Mouse (Mus musculus): ENCODE measurements around the gene Arhgap8. TPM values are rescaled to one million over a fixed set of nuclear protein-coding genes. Genes with fewer than 3 reads are reported as not detected.

The Arhgap8 gene
- total and polyA plus RNA-seq, 3 experiments = 0.08 TPM; not detected in 2

GRCm38 (mm10) chr15:84685417-84685816 lies 34.4 kb upstream of the Arhgap8 start (continued):
- TF ChIP-seq ZKSCAN1 (IDR thresholded peaks at IDR 0.05; ENCODE audit: borderline replicate concordance, low read depth, low read length) = no peak
- no peak for TF ChIP-seq GABPA (IDR thresholded peaks at IDR 0.05; ENCODE audit: insufficient replicate concordance, low read depth, low read length)
- TF ChIP-seq IRF4 (IDR thresholded peaks at IDR 0.05; ENCODE audit: low read depth, low read length) = peak; percentile 100
- peak; percentile 78; the same call in 1 of the 2 replicates for TF ChIP-seq UBTF (IDR thresholded peaks at IDR 0.05; ENCODE audit: low read depth, low read length)
- peak; percentile 94 for TF ChIP-seq ETS1 (conservative IDR thresholded peaks at IDR 0.05; ENCODE audit: low read depth, low read length)
- no peak for TF ChIP-seq CTCF (conservative IDR thresholded peaks at IDR 0.05 in 1 of 2, IDR thresholded peaks at IDR 0.05 in 1 of 2; ENCODE audit: low read depth in 2 of 2, low read length in 2 of 2)

DNA sequence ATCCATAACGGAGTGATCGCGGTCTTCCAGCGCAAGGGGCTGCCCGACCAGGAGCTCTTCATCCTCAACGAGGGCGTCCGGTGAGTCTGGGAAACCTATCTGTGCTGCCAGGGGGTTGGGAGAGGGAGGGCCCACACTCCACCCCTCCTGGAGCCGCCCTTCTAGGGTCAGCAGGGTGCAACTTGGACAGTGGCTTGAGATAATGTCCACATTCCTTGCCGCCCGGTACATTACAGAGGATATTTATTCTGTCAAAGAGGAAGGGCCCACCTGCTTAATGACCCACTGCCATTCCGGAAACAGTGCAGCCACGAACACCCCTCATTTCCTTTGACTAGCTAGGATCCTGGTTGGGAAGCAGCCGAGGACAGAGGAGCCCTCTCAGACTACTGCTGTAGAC lies 31.9 kb upstream of the Arhgap8 start:
- H3K79me2 ChIP-seq (replicated peaks; ENCODE audit: control insufficient read depth, extremely low read depth, insufficient read depth, poor library complexity, severe bottlenecking) = peaks cover 44% of the 10 kb centered on the region
- H3K27ac ChIP-seq (ENCODE audit: insufficient read depth, low read depth) = no peak overlapping the region
- H3K27me3 ChIP-seq (replicated peaks) = no peaks in the 10 kb centered on the region
- no peak overlapping the region for H3K9ac ChIP-seq (ENCODE audit: insufficient read depth, low read depth)
- peaks cover 53 to 72% of the 10 kb centered on the region in 2 experiments for H3K36me3 ChIP-seq (replicated peaks in 1 of 2; ENCODE audit: control insufficient read depth in 1 of 2, insufficient read depth in 1 of 2, low read length in 1 of 2)
- in situ Hi-C loops (cut with MboI; ENCODE audit: low pct_ligation_motif_present, low pct_unique_long_range_greater_than_20kb, low sequenced_read_pairs) = no loop called here
- H3K9me3 ChIP-seq (replicated peaks; ENCODE audit: low read length) = peaks cover 3% of the 10 kb centered on the region
- H3K4me2 ChIP-seq (ENCODE audit: insufficient read depth, low read depth, poor library complexity, severe bottlenecking) = no peak overlapping the region
- no peak overlapping the region for H3K4me3 ChIP-seq (replicated peaks in 1 of 3; ENCODE audit: low read depth in 2 of 3, low read length in 2 of 3, poor library complexity in 1 of 3)
- TF ChIP-seq GABPA (IDR thresholded peaks at IDR 0.05; ENCODE audit: insufficient replicate concordance, low read depth, low read length) = no peak
- no peak for TF ChIP-seq E2F4 (IDR thresholded peaks at IDR 0.05; ENCODE audit: insufficient replicate concordance, low read depth, low read length)
- no peak for TF ChIP-seq PAX5 (IDR thresholded peaks at IDR 0.05; ENCODE audit: low read length)
- no peak for TF ChIP-seq POLR2A (IDR thresholded peaks at IDR 0.05; ENCODE audit: low read depth, low read length)
- no peak for TF ChIP-seq SIN3A (IDR thresholded peaks at IDR 0.05; ENCODE audit: low read length)
- no peak for TF ChIP-seq TCF12 (IDR thresholded peaks at IDR 0.05; ENCODE audit: low read depth, low read length)
- no peak for TF ChIP-seq MAFK (IDR thresholded peaks at IDR 0.05; ENCODE audit: insufficient replicate concordance, low read length)
- no peak for TF ChIP-seq MYC (IDR thresholded peaks at IDR 0.05; ENCODE audit: low read depth, low read length)
- no peak for TF ChIP-seq IRF4 (IDR thresholded peaks at IDR 0.05; ENCODE audit: low read depth, low read length)
- no peak for TF ChIP-seq NRF1 (IDR thresholded peaks at IDR 0.05; ENCODE audit: low read depth, low read length)
- TF ChIP-seq ZNF384 (IDR thresholded peaks at IDR 0.05; ENCODE audit: low read depth, low read length) = no peak
- no peak for TF ChIP-seq ETS1 (conservative IDR thresholded peaks at IDR 0.05; ENCODE audit: low read depth, low read length)
- no peak for TF ChIP-seq JUN (IDR thresholded peaks at IDR 0.05; ENCODE audit: insufficient read depth, low read depth, low read length)
- no peak for TF ChIP-seq ELF1 (IDR thresholded peaks at IDR 0.05; ENCODE audit: low read depth, low read length)
- TF ChIP-seq NELFE (IDR thresholded peaks at IDR 0.05; ENCODE audit: low read depth, low read length) = no peak
- dilution Hi-C loops (cut with MboI; ENCODE audit: extremely low pct_ligation_motif_present, extremely low pct_unique_long_range_greater_than_20kb, low sequenced_read_pairs) = no loop called here
- H3K4me1 ChIP-seq (ENCODE audit: control insufficient read depth in 1 of 2, insufficient read depth in 2 of 2) = peaks cover 26 to 63% of the 10 kb centered on the region in 2 experiments
- no peak for DNase-seq (ENCODE audit: extremely low read depth)

DNA sequence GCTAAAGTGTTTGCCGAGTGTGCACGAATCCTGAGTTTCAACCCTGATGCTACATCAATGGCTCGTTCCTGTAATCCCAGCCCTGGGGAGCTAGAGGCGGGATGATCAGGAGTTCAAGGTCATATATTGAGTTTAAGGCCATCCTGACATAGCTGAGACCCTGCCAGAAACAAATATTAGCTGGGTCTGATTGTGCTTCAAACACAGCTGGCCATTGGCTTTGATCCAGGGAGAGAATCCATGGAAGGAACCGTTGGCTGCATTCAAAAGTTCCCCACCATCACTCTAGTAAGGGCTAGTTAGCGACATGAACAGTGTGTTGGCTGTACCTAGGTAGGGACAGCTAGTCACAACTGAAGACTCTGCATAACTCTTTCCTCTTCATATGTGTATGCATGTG lies 30.5 kb upstream of the Arhgap8 start:
- Histone ChIP-seq H3K4me2 (ENCODE audit: insufficient read depth, low read depth, poor library complexity, severe bottlenecking) (no peak overlapping the region), H3K9me3 (replicated peaks; ENCODE audit: low read length) (peaks cover 3% of the 10 kb centered on the region), H3K4me3 (replicated peaks in 1 of 3; ENCODE audit: low read depth in 2 of 3, low read length in 2 of 3, poor library complexity in 1 of 3) (no peak overlapping the region), H3K4me1 (ENCODE audit: control insufficient read depth in 1 of 2, insufficient read depth in 2 of 2) (peaks cover 17 to 50% of the 10 kb centered on the region in 2 experiments), H3K36me3 (replicated peaks in 1 of 2; ENCODE audit: control insufficient read depth in 1 of 2, insufficient read depth in 1 of 2, low read length in 1 of 2) (peaks cover 67 to 84% of the 10 kb centered on the region in 2 experiments), H3K79me2 (replicated peaks; ENCODE audit: control insufficient read depth, extremely low read depth, insufficient read depth, poor library complexity, severe bottlenecking) (peaks cover 32% of the 10 kb centered on the region), H3K9ac (ENCODE audit: insufficient read depth, low read depth) (no peak overlapping the region), H3K27ac (ENCODE audit: insufficient read depth, low read depth) (no peak overlapping the region), H3K27me3 (replicated peaks) (no peaks in the 10 kb centered on the region)
- in situ Hi-C loops (cut with MboI; ENCODE audit: low pct_ligation_motif_present, low pct_unique_long_range_greater_than_20kb, low sequenced_read_pairs) = no loop called here
- no peak for DNase-seq (ENCODE audit: extremely low read depth)
- TF ChIP-seq JUN (IDR thresholded peaks at IDR 0.05; ENCODE audit: insufficient read depth, low read depth, low read length) (no peak), SMC3 (IDR thresholded peaks at IDR 0.05; ENCODE audit: low read depth, low read length) (no peak), RAD21 (IDR thresholded peaks at IDR 0.05; ENCODE audit: low read depth, low read length) (no peak), CHD1 (IDR thresholded peaks at IDR 0.05; ENCODE audit: low read depth, low read length) (no peak), GABPA (IDR thresholded peaks at IDR 0.05; ENCODE audit: insufficient replicate concordance, low read depth, low read length) (no peak)
- dilution Hi-C loops (cut with MboI; ENCODE audit: extremely low pct_ligation_motif_present, extremely low pct_unique_long_range_greater_than_20kb, low sequenced_read_pairs) = no loop called here
